Mouse (Mus musculus): Measurements from ENCODE around the gene Srrm4.

DNA sequence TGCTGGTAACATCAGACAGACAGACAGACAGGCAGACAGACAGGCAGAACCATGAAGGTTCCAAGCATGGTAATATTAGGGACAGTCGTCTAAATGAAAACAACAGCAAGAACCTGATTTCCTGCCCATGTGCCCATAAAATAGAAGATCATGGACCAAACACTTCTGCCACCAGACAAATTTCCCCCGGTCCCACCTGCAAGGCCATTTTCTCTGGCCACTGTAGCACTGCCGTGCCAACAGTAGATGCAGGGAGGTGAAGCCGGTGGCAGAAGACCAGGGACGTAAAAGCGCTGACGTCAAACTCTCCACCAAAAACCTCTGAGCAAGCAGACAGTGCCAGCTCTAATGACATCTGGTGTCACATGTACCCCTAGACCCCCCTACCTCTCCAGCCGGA, 2.0 kb downstream of the Srrm4 start:
- TF ChIP-seq CTCF (conservative IDR thresholded peaks at IDR 0.05; ENCODE audit: low read length) (no peak), NANOG (IDR thresholded peaks at IDR 0.05; ENCODE audit: borderline replicate concordance, low read length) (no peak), POU5F1 (IDR thresholded peaks at IDR 0.05; ENCODE audit: borderline replicate concordance, low read length) (no peak)

All from E14TG2a.4 (cell line).